Mouse (Mus musculus): Measurements from ENCODE around the gene 1700001C02Rik. TPM values are rescaled to one million over a fixed set of nuclear protein-coding genes. Genes with fewer than 3 reads are reported as not detected.

1700001C02Rik gene
- not detected for total RNA-seq (2021)

- DNase-seq = no peak
Measured at GRCm38 (mm10) chr5:30465861-30466260, at the start of gene 1700001C02Rik. 1700001C02Rik (plus strand) TSS chr5:30466047.

GRCm38 (mm10) chr5:30416665-30417064 is 49.2 kb upstream of the 1700001C02Rik start:
- no peak for DNase-seq

- DNase-seq = no peak
Measured at GRCm38 (mm10) chr5:30423121-30423520, 42.7 kb upstream of the 1700001C02Rik start.

GRCm38 (mm10) chr5:30423572-30424244 is 42.1 kb upstream of the 1700001C02Rik start:
- DNase-seq = peak; percentile 50 to 52

GRCm38 (mm10) chr5:30427406-30427805 is 38.4 kb upstream of the 1700001C02Rik start:
- no peak for DNase-seq

GRCm38 (mm10) chr5:30438931-30439330 is 26.9 kb upstream of the 1700001C02Rik start:
- DNase-seq = no peak

- DNase-seq = no peak
Measured at GRCm38 (mm10) chr5:30440308-30440906, 25.4 kb upstream of the 1700001C02Rik start.

GRCm38 (mm10) chr5:30442196-30442595 is 23.7 kb upstream of the 1700001C02Rik start:
- no peak for DNase-seq

GRCm38 (mm10) chr5:30444327-30444895 is 21.4 kb upstream of the 1700001C02Rik start:
- DNase-seq = no peak

GRCm38 (mm10) chr5:30456056-30456455 is 9.8 kb upstream of the 1700001C02Rik start:
- peak in 1 of 2 experiments; percentile 29 for DNase-seq

GRCm38 (mm10) chr5:30460155-30460554 is 5.7 kb upstream of the 1700001C02Rik start:
- no peak for DNase-seq

- peak; percentile 37 to 56 for DNase-seq
Measured at GRCm38 (mm10) chr5:30461821-30462220, 4.0 kb upstream of the 1700001C02Rik start, which contains the start of gene Otof. Otof (minus strand) TSS chr5:30461932.

GRCm38 (mm10) chr5:30466315-30466714 is 468 bp downstream of the 1700001C02Rik start:
- DNase-seq = peak in 1 of 2 experiments; percentile 28

- DNase-seq = no peak
Measured at GRCm38 (mm10) chr5:30470454-30470853, 4.6 kb downstream of the 1700001C02Rik start.

- DNase-seq = no peak
Measured at GRCm38 (mm10) chr5:30472148-30472547, 6.3 kb downstream of the 1700001C02Rik start.

GRCm38 (mm10) chr5:30476534-30476933 is 10.7 kb downstream of the 1700001C02Rik start:
- DNase-seq = peak; percentile 16 to 30

GRCm38 (mm10) chr5:30482319-30482718 is 16.5 kb downstream of the 1700001C02Rik start:
- DNase-seq = peak; percentile 58 to 63

- DNase-seq = no peak
Measured at GRCm38 (mm10) chr5:30483533-30483932, 17.7 kb downstream of the 1700001C02Rik start.

- no peak for DNase-seq
Measured at GRCm38 (mm10) chr5:30484591-30484990, 18.7 kb downstream of the 1700001C02Rik start.

- DNase-seq = no peak
Measured at GRCm38 (mm10) chr5:30485136-30485535, 19.3 kb downstream of the 1700001C02Rik start.

GRCm38 (mm10) chr5:30490215-30490614 is 24.4 kb downstream of the 1700001C02Rik start:
- DNase-seq = no peak

- no peak for DNase-seq
Measured at GRCm38 (mm10) chr5:30490845-30491244, 25.0 kb downstream of the 1700001C02Rik start.

- no peak for DNase-seq
Measured at GRCm38 (mm10) chr5:30493723-30494122, 27.9 kb downstream of the 1700001C02Rik start.

- DNase-seq = no peak
Measured at GRCm38 (mm10) chr5:30494606-30495005, 28.8 kb downstream of the 1700001C02Rik start.

Measured in layer of hippocampus, postnatal 36 days (tissue).